Comparison of ENCODE assay signal across 9 mouse cellular contexts in the genomic region with DNA sequence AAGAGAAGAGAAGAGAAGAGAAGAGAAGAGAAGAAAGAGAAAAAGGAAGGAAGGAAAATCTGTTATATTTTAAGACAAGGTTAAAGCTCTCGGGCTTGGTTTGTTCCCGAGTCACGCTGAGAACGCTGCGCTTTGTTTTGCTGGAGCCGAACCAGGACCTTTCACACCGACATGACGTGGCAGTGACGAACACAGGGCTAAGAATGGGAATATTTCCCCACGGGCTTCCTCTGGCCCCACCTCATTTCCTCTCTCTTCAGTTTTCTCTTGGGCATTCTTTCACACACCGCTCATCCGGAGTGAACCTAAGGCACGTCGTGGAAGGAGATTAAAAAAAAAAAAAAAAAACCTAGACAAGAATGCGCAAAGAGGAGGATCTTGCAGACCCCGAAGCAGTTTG. TPM values are rescaled to one million over a fixed set of nuclear protein-coding genes. Genes with fewer than 3 reads are reported as not detected.
DNase-seq lines count a peak whose midpoint lies in the region; ATAC-seq and TF ChIP-seq lines count a peak whose summit lies in the region.
"Had no signal": no experiment of that assay in that cellular context is flagged by ENCODE, and none has a peak within 500 bp of the region (broad histone marks: within the 10 kb centered on the region; RNA-seq: fewer than 3 reads in every experiment).

No protein-coding gene starts in this region.

- no peak overlapping the region for H3K9ac ChIP-seq in neural tube, embryonic 15.5 days (replicated peaks)
- H3K9ac ChIP-seq in heart, embryonic 14.5 days (ENCODE audit: low read length), result no peak overlapping the region
- no peak overlapping the region for H3K9ac ChIP-seq in liver, adult 2 months (ENCODE audit: low read depth, low read length)
- H3K9ac ChIP-seq in stomach, embryonic 16.5 days (ENCODE audit: low read length), result no peak overlapping the region
- H3K9ac ChIP-seq: embryonic facial prominence, embryonic 15.5 days had no signal

- H3K9me3 ChIP-seq in neural tube, embryonic 15.5 days (replicated peaks), result no peaks in the 10 kb centered on the region
- no peaks in the 10 kb centered on the region for H3K9me3 ChIP-seq in heart, embryonic 14.5 days (ENCODE audit: control insufficient read depth, low read length)
- no peaks in the 10 kb centered on the region for H3K9me3 ChIP-seq in stomach, embryonic 16.5 days (replicated peaks; ENCODE audit: control insufficient read depth, low read length)
- H3K9me3 ChIP-seq: embryonic facial prominence, embryonic 15.5 days had no signal

- no peaks in the 10 kb centered on the region for H3K4me1 ChIP-seq in neural tube, embryonic 15.5 days
- H3K4me1 ChIP-seq in heart, embryonic 14.5 days (ENCODE audit: control insufficient read depth in 2 of 2, insufficient read depth in 2 of 2, low read length in 2 of 2), result no peaks in the 10 kb centered on the region
- no peaks in the 10 kb centered on the region for H3K4me1 ChIP-seq in liver, adult 2 months (ENCODE audit: control insufficient read depth, insufficient read depth, low read length)
- H3K4me1 ChIP-seq in stomach, embryonic 16.5 days (ENCODE audit: control insufficient read depth, insufficient read depth, low read length), result no peaks in the 10 kb centered on the region
- H3K4me1 ChIP-seq: embryonic facial prominence, embryonic 15.5 days had no signal

- no peaks in the 10 kb centered on the region for H3K27me3 ChIP-seq in neural tube, embryonic 15.5 days (replicated peaks)
- H3K27me3 ChIP-seq in heart, embryonic 14.5 days (ENCODE audit: control insufficient read depth, insufficient read depth, low read length), result no peaks in the 10 kb centered on the region
- H3K27me3 ChIP-seq in liver, adult 2 months (ENCODE audit: control insufficient read depth, insufficient read depth, low read length), result no peaks in the 10 kb centered on the region
- H3K27me3 ChIP-seq in stomach, embryonic 16.5 days (ENCODE audit: control insufficient read depth, insufficient read depth, low read length), result no peaks in the 10 kb centered on the region
- H3K27me3 ChIP-seq: embryonic facial prominence, embryonic 15.5 days had no signal

- 75% methylated on average over 16 of the region's 16 CpGs for WGBS in neural tube, embryonic 15.5 days
- 55% methylated on average over 16 of the region's 16 CpGs for WGBS in heart, embryonic 14.5 days
- 66% methylated on average over 16 of the region's 16 CpGs for WGBS in liver, adult 2 months
- WGBS in stomach, embryonic 16.5 days, result 65% methylated on average over 16 of the region's 16 CpGs

- no peak for TF ChIP-seq CTCF in liver, adult 2 months (IDR thresholded peaks at IDR 0.05; ENCODE audit: low read depth, low read length)

- H3K27ac ChIP-seq in neural tube, embryonic 15.5 days (replicated peaks), result no peak overlapping the region
- H3K27ac ChIP-seq in heart, embryonic 14.5 days (replicated peaks in 1 of 2; ENCODE audit: control insufficient read depth in 1 of 2, insufficient read depth in 1 of 2, low read depth in 2 of 2, low read length in 2 of 2), result peak overlapping the region in 1 of 2 experiments; percentile 53; a peak in 1 of 4 replicates
- H3K27ac ChIP-seq in liver, adult 2 months (replicated peaks; ENCODE audit: insufficient read depth, low read depth, low read length), result no peak overlapping the region
- peak overlapping the region; percentile 37; the same call in 1 of the 2 replicates for H3K27ac ChIP-seq in stomach, embryonic 16.5 days (ENCODE audit: low read length)
- H3K27ac ChIP-seq: embryonic facial prominence, embryonic 15.5 days had no signal

- TF ChIP-seq POLR2A in liver, adult 2 months (IDR thresholded peaks at IDR 0.05; ENCODE audit: extremely low read depth, insufficient read depth, low read length), result no peak

- DNase-seq in neural tube, embryonic 10.5 days (ENCODE audit: extremely low spot score, low spot score), result no peak
- DNase-seq in liver, adult 2 months (ENCODE audit: extremely low read depth, low read depth, low spot score), result peak; percentile 8
- no peak for DNase-seq in cerebellum, postnatal 14 days
- DNase-seq in frontal cortex, postnatal 14 days (ENCODE audit: low spot score in 2 of 2), result no peak
- DNase-seq: left cerebral cortex, postnatal 4 days had no signal

- H3K4me3 ChIP-seq in neural tube, embryonic 15.5 days (replicated peaks), result no peak overlapping the region
- no peak overlapping the region for H3K4me3 ChIP-seq in heart, embryonic 14.5 days (ENCODE audit: control insufficient read depth in 1 of 2, insufficient read depth in 1 of 2, low read depth in 1 of 2, low read length in 2 of 2)
- no peak overlapping the region for H3K4me3 ChIP-seq in liver, adult 2 months (ENCODE audit: insufficient read depth, low read depth, low read length)
- no peak overlapping the region for H3K4me3 ChIP-seq in stomach, embryonic 16.5 days (replicated peaks; ENCODE audit: low read length)
- H3K4me3 ChIP-seq: embryonic facial prominence, embryonic 15.5 days had no signal

- H3K36me3 ChIP-seq in neural tube, embryonic 15.5 days, result no peaks in the 10 kb centered on the region
- peaks cover 3% of the 10 kb centered on the region; the same call in 1 of the 2 replicates for H3K36me3 ChIP-seq in heart, embryonic 14.5 days (ENCODE audit: control insufficient read depth, insufficient read depth, low read length)
- no peaks in the 10 kb centered on the region; the same call in 1 of the 2 replicates for H3K36me3 ChIP-seq in liver, adult 2 months (ENCODE audit: control insufficient read depth, insufficient read depth, low read length)
- no peaks in the 10 kb centered on the region for H3K36me3 ChIP-seq in stomach, embryonic 16.5 days (ENCODE audit: control insufficient read depth, insufficient read depth, low read length)
- H3K36me3 ChIP-seq: embryonic facial prominence, embryonic 15.5 days had no signal

- no peaks in the 10 kb centered on the region for H3K79me2 ChIP-seq in liver, adult 2 months (ENCODE audit: control insufficient read depth, insufficient read depth, low read length)

- 0 out of 2 replicates have a peak overlapping the region, but pooled peaks have one; percentile 6 for H3K4me2 ChIP-seq in neural tube, embryonic 15.5 days
- peak overlapping the region; percentile 19; the same call in 1 of the 2 replicates for H3K4me2 ChIP-seq in heart, embryonic 14.5 days (ENCODE audit: low read length)
- H3K4me2 ChIP-seq in stomach, embryonic 16.5 days (ENCODE audit: low read depth, low read length), result no peak overlapping the region
- H3K4me2 ChIP-seq: embryonic facial prominence, embryonic 15.5 days had no signal

- ATAC-seq in neural tube, embryonic 15.5 days (ENCODE audit: low FRiP score), result no peak
- peak; percentile 33; the same call in 1 of the 2 replicates for ATAC-seq in heart, embryonic 14.5 days (ENCODE audit: insufficient number of reproducible peaks, insufficient read depth, low FRiP score, low read depth)
- ATAC-seq in stomach, embryonic 16.5 days (ENCODE audit: insufficient read depth, low FRiP score), result no peak

RNA-seq across cellular contexts. Expression of a gene that starts 28.7 kb away (rescaled TPM):
- polyA plus RNA-seq in neural tube, embryonic 15.5 days (2015; fragmentation: Nextera tagmentation; extraction: Ambion mirVana), result 69.1 and 83.8 TPM in 2 replicates
- polyA plus RNA-seq in heart, embryonic 14.5 days (2014; fragmentation: Nextera tagmentation; extraction: Ambion mirVana), result 107 and 114 TPM in 2 replicates
- 9.5 and 12.0 TPM in 2 replicates for total RNA-seq in liver, adult 2 months (2014; rRNA removed)
- 2.8 and 3.0 TPM in 2 replicates for polyA plus RNA-seq in liver, adult 2 months (2012; rRNA removed)
- 109 and 112 TPM in 2 replicates for polyA plus RNA-seq in stomach, embryonic 16.5 days (2015; fragmentation: Nextera tagmentation; extraction: Ambion mirVana)

Comparison
In these comparisons a context has a peak if more than half of its experiments do, and no peak if none do; other contexts are left out.
1. RNA of a gene that starts 28.7 kb away (polyA plus RNA-seq): 107 to 114 TPM in heart, embryonic 14.5 days, 109 to 112 TPM in stomach, embryonic 16.5 days and 69.1 to 83.8 TPM in neural tube, embryonic 15.5 days; 2.8 to 3.0 TPM in liver, adult 2 months; every median in the first group is over 10 times any median in the second.